Mouse (Mus musculus) liver, embryonic 14.5 days (tissue): ENCODE measurements around the gene Fblim1.

Experiments
- CTCF ChIP-seq: IDR thresholded peaks from 2 replicates; pipeline ENCODE4 v1.5.1; 2016; ENCODE audit warnings: antibody characterized with exemption, low read depth, control low read depth
- EP300 ChIP-seq: IDR thresholded peaks from 2 replicates; pipeline ENCODE4 v1.6.1; 2016; ENCODE audit warnings: antibody characterized with exemption, low read depth

GRCm38 (mm10) chr4:141595138-141595537, 10.8 kb downstream of the Fblim1 start:
- no peak for TF ChIP-seq EP300
- TF ChIP-seq CTCF, result no peak
